Mouse (Mus musculus) left cerebral cortex, adult 8-10 months (tissue): ENCODE data around the gene Fnip2. TPM values are rescaled to one million over a fixed set of nuclear protein-coding genes. Genes with fewer than 3 reads are reported as not detected.
"Not testable (repeated sequence)": the region's sequence is repeated elsewhere in the genome, so short reads cannot be mapped to it uniquely, and the experiment has no call there.

Experiments
- DNase-seq, 2 experiments: peaks; one replicate each; pipeline ENCODE4 v3.0.0; 2022; ENCODE audit warnings: low spot score in 2 of 2
- total RNA-seq, 4 experiments: library from RNA; stranded (reverse); gene quantifications; 2 replicates each; pipeline ENCODE4 v1.2.4; 2022

Fnip2 gene
- total RNA-seq, 4 experiments from 2014 or later, result 18.4 to 25.9 (median 21.7) TPM

DNA sequence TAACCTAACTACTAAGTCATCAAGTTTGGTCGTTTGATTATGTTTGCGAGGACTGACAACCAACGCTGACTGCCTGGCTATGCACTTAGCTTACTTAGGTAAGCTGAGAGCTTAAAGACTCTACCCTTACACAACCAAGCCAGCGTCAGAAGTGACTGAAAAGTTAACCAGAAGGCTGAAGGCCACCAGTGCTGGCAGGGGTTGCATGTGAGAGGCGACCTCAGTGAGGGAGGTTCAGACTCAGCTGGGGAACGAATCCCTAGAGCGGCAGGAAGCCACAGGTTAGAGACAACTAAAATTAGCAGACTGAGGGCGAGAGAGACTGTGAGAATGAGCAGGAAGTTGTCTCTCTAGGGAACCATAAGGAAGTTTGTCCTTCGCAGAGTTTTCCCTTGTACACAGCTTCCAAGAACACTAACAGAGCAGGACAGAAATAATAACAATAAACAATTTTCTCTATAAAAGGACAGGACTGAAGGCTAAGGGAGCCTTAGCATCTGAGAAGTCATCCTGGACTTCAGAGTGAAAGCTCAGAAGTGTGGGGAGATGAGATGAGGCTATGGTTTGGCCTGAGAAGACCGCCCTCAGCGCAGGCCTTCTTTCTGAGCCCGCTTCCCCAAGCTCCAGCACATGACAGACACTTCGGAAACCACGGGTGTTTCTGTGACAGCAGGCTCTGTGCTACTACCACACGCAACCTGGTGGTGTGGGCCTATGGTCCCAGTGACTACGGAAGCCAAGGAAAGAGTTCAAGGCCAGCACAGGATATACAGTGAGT, 83.1 kb downstream of the Fnip2 start:
- DNase-seq, result no peak

GRCm38 (mm10) chr3:79478880-79479279, 88.7 kb downstream of the Fnip2 start:
- DNase-seq, result no peak

- no peak for DNase-seq
Measured at GRCm38 (mm10) chr3:79478400-79478799, 89.2 kb downstream of the Fnip2 start.

GRCm38 (mm10) chr3:79475980-79476379, 91.6 kb downstream of the Fnip2 start:
- no peak for DNase-seq

GRCm38 (mm10) chr3:79474911-79475310, 92.7 kb downstream of the Fnip2 start:
- DNase-seq, result peak in 1 of 2 experiments; percentile 63

- DNase-seq, result peak in 1 of 2 experiments; percentile 37
Measured at GRCm38 (mm10) chr3:79472362-79472761, 95.2 kb downstream of the Fnip2 start.

DNA sequence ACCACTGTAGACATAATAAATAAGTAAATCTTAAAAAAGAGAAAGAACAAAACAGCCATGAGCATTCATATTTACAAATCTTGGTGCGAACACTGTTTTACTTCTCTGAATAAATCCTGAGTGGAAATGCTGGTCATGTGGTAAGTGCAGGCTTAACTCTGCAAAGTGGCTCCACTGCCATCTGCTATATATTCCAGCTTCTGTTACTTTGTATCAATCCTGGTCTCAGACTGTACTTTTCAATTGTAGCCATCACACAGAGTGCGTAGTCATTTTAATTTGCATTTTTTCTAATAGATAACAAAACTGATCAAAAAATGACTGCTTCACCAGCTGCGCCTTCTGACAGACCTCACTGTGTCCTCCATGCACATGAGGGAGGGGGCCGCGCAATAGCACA, 98.2 kb downstream of the Fnip2 start:
- no peak for DNase-seq

DNA sequence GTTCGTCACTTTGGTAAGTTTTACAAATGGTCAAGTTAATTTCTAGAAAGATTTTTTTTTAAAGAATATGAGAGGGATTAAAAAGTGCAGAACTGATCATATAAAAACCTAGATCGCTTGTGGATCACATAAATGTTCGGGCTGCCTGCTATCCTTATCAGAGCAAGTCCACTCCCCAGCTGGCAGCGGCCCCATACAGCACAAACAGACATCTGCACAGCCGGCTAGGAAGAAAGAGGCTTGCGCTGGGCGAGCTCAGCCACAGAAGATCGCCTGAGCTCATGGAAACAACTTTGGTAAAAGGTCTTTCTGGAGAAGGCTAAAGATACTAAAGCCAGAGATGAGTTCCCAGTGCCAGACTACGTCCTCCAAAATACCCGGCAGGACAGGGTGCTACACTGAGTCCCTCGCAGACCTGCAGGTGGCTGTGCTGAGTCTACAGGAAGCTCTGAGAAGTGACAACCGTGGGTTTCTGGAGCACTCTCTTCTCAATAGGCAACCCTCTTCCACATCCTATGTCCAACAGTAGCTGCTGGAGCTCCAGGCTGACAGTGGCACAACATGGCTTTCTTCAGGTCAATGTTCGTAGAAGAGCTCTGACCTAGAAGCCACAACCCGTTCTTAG, 108.8 kb downstream of the Fnip2 start:
- DNase-seq, result no peak

DNA sequence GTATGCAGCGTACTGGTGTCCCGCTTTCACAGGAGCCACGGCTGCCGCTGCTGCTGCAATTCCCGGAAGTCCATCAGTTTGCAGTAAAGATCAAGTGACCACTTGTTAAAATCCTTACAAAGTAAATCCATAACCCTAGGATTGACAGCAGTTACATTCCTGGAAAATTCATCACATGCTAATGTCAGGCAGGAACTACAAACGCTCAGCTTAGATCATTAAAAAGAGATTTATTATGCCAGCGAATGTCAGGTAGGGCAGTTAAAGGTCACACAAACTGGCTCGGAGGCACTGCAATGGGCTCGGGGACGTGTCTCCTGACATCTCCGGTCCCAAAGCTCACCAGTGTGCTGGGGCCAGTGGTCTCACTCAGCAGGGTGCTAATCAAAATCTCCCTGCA, 111.8 kb downstream of the Fnip2 start:
- DNase-seq, result no peak

- DNase-seq, result no peak
Measured at GRCm38 (mm10) chr3:79452696-79453263, 114.8 kb downstream of the Fnip2 start.

DNA sequence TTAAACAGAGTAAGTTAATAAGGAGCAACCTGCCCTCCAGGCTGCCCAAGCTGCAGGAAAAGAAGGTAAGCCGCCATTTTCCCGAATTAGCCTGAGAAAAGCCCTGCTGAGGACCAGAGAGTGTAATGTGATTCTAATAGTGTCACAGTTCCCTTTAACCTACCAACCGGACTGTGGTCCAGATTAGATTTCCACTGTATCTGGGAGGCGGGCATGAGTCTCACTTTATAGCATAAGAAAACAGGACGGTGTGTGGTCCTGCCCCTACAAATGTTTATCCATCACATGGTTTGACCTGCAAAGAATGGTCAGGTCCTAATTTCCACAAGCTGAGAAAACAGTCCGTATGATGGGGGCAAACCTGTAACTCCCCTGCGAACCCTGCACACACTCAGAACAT, 118.2 kb downstream of the Fnip2 start:
- DNase-seq, result no peak

- no peak for DNase-seq
Measured at GRCm38 (mm10) chr3:79448421-79448820, 119.2 kb downstream of the Fnip2 start.

GRCm38 (mm10) chr3:79446648-79447047, 120.9 kb downstream of the Fnip2 start:
- DNase-seq, result not testable (repeated sequence)

GRCm38 (mm10) chr3:79446124-79446523, 121.5 kb downstream of the Fnip2 start:
- no peak for DNase-seq

- no peak for DNase-seq
Measured at GRCm38 (mm10) chr3:79445041-79445440, 122.6 kb downstream of the Fnip2 start.

DNA sequence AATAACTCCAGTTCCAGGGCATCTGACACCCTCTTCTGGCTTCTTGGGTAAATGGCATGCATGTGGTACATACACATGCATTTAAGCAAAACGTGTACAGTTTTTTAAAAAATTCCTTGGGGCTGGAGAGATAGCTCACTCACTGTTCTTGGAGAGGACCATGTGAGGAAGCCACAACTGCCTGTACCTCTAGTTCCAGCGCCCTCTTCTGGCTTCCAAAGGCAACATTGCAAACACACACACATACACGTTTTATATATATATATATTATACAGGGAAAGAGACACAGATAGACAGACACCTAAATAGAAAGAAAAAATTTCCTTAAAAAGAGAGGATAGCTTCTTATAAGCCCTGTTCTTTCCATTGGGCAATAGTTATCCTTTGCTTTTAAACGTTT, 123.7 kb downstream of the Fnip2 start:
- no peak for DNase-seq

DNA sequence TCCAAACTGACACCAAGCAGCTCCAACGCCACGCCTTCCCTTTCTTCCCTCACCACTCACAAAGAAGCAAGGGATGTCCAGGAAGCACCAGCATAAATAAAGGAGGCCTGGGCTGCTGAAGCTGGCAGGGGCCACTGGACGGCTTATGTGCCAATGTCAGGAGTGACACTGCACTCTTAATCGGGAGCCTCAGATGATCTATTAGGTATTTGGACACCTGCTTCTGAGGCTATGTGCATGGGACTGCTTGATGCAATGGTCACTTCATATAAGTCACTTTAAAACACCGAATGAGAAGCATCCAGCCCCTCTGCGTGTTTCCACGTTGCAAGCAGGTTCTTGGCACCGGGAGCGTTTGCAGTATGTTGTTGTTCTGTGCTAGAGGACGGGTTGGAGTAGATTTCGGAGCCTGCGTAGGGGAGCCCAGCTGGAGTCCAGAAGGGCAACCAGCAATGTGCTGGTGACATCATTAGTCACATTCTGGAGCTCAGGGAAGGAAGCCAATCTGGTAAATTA, 126.6 kb downstream of the Fnip2 start:
- peak; percentile 15 to 72 for DNase-seq

DNA sequence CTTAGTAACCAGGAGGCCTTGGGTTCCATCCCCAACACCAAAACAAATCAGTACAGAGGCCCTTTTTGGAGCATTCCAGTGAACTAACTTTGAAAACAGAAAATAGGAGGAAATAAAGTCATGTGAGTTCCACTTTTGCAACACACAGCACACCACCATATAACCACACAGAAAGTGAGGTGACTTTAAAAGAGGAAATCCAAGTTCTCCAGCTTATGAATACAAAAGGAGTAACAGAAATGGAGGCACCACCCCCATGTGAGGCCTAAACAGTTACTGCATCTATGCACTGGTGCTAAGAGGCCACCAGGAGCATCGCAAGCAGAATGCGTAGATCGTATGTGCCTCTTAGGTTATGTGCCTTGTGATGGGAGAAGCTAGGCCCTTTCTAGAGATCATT, 129.3 kb downstream of the Fnip2 start:
- DNase-seq, result no peak

- peak; percentile 23 to 96 for DNase-seq
Measured at GRCm38 (mm10) chr3:79436186-79436585, 131.4 kb downstream of the Fnip2 start.

DNA sequence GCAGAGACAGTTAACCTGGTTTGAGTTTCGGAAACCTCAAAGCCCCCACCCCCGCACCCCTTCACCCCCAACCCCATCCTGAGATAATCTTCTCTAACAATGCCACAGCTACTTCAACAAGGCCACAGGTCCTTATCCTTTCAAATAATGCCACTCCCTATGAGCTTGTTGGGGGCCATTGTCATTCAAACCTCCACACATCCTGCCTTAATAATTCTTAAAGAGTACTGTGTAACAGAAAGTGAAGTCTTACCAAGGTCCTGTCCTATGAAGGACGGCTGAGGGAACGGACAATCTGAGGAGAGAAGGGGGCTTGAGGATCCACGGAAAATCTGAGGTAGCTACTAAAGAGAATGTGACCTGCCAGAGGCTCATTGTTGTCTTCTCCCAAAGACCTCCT, 132.6 kb downstream of the Fnip2 start:
- DNase-seq, result no peak

DNA sequence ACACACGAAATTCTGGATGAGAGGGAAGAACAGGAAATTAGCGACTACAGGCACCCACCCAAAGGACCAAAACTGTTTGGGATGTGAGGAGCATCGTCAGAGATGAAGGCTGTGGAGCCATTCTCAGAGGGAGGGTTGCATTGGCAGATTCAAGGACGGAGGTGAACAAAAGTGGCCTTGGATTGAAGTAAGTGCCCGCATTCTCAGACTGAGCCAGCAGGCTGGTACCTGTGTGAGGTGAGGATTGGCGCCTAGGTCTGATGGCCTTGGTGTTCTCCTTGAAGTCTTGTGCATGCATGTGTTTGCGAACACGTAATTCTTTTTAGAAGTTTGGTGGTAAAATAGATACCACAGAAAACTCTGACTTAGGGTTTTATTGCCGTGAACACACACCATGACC, 133.2 kb downstream of the Fnip2 start:
- DNase-seq, result no peak

- DNase-seq, result no peak
Measured at GRCm38 (mm10) chr3:79433593-79433992, 134.0 kb downstream of the Fnip2 start.
